Mouse (Mus musculus) induced T-regulatory cell, adult 2 months (primary cell): ENCODE results near the gene Fbxo46.

Source experiments
- DNase-seq: peaks from one replicate; pipeline ENCODE4 v3.0.0-alpha.2; 2012; ENCODE audit warnings: low read depth

Gene Fbxo46

DNA sequence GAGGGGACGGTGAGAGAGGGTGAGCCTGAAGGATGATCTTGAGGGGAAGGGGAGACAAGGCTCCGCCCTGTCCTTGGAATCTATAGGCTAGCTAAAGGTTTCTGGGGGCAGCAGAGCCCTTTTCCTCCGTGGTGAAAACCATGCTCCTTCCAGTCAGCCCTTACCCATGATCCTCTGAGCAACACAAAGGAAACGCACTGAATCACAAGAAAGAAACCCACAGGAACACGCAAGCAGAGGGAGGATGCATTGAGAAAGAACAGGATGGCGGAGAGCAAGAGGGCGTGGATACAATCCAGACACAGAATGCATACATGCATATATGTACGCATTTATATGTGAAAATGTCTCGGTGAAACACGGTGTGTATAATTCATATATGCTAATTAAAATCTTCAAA lies 49.8 kb downstream of the Fbxo46 start:
- no peak for DNase-seq

DNA sequence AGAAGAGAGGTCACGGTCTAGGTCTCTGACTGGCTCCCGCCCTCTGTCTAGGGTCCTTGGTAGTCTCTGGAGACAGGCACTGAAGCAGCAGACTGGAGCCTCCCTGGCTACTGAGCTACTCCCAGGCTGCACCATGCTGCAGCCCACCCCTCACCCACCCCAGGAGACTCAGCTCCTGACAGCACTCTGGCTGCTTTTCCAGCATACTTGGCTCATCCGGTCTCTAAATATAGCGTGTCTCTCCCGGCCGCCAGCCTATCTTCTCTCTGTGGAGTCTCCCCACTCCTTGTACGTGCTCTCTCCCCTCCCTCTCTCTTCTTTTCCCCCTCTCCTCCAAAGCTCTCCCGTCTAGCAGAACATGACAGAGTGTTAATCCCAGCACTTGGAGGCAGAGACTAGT lies 50.5 kb downstream of the Fbxo46 start:
- no peak for DNase-seq

DNA sequence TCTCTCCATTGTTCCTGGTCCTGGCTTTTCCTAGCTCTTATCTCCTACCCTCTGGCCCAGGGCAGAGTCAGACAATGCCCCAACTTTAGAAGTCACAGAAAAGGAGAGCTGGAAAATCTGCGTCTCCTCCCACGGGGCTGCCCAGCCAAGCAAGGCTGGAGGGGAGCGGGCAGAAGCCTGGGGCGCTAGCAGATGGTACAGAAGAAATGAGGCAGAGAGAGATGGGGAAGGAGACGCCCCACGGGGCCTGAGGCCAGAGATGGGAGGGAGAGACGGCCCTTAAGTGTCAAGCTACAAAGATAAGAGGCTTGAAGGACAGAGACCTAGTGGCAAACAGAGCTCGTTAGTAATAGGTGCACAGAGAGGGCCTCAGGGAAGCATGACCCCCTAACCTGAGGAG lies 52.2 kb downstream of the Fbxo46 start:
- no peak for DNase-seq

DNA sequence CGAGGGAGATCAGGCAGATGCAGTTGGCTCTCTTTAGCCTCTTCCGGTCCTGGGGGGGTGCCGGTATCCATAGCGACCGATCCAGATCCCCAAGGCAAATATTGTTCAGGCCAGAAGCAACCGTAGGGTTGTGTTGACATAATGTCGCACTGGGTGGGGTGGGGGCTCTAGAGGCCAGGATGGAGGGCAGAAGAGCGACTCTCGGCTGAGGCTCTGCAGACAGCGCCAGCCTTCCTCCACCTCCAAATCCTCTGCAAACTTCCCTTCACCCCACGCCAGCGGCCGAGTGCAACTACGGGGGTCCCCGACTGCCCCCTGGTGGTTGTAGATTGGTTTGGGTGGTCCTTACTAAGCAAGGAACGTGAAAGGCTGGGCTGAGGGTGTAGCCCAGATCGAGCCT lies 53.2 kb downstream of the Fbxo46 start:
- DNase-seq: peak; percentile 75

DNA sequence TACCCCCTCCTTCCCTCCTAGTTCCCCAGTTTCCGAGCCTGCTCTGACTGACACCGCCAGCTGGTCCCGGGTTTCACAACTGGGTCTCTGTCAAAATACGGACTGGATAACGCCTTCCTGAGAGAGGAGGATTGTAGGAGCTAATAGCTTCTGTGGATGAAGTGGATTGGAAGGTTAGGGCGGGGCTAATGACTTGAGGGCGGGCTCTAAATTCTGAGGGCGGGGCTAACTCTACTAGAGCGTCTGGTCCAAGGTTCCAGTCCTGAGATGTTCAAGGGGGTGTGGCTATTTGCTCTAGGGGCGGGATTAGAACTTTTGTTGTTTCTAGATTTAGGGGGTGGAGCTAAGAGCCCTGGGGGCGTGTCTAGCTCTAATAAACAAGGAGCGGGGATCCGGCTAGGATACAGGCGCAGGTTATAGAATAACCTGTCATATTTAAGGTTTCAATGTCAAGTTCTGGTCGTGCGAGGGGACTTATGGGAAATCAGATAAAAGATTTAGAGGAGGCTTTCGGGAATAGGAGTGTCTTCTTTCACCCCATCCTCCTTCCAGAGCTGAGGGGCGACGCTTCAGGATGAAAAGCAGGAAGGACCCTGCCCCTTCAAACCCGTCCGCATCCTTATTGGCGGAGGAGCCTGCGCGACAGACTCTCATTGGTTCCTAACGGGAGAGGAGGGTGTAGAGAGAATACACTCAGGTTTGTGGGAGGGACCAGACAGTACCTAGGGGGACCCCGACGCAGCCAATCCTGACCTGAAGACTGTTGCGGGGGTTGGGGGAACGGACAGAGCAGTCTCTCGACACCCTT lies 56.3 kb downstream of the Fbxo46 start, which contains the start of gene Eml2:
Gene Eml2 (plus strand): TSS at position 714 of the 808 bp plus-strand sequence.
- DNase-seq: peak; percentile 73

DNA sequence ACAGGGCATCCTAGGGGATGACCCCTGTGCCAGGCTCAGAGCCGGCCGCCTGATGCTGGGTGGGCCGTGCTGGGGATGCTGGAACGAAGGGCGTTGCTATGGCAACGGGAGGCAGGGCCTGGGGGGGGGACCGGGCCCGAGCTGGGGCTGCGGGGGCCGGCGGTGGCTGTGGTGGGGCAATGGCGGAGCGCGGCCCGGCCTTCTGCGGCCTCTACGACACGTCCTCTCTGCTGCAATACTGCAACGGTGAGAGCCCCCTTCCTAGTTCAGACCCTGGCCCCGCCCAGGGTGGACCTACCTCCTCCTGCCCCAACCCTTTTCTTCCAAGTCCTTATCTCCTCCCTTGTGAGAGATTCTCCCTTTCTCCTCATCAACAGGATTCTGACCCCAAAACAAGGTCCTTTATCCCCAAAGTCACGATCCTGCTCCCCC lies 56.9 kb downstream of the Fbxo46 start:
- DNase-seq: no peak

DNA sequence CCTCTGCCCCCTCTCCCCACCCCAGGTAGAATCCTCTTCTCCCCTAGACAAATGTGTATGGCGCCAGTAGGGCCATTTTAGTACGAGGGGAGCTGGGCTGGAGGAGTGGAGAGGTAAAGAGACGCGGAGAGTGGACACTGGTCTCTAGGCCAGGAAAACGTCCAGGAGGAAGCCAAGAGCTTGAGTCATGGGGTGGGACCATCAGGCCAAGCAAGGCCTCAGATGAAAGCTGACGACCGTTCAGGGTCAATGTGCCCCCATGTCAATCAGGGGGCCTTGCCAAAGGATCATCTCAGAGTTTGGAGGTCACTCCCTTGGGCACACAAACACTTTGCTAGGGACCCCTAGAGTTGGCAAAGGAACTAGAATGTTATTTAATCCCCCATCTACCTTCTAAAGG lies 57.6 kb downstream of the Fbxo46 start:
- DNase-seq: peak; percentile 5

DNA sequence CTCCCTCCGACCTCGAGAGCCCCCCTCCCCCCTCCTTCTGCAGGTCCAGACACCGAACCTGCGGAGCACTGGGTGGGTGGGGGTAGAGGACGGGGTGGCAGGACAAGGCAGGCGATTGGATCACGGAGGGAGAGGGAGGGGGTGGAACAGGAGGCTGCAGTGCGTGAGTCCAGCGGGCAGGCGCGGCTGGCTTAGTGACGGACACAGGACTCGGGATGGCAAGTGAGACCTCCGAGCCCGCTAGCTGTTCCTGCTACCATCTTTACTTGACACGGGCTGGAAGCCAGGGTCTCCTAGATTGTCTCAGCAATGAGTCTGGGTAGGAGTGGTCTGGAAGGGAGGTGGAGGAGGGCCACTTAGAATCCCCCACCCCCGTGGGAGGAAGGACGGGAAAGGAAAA lies 58.4 kb downstream of the Fbxo46 start:
- no peak for DNase-seq

DNA sequence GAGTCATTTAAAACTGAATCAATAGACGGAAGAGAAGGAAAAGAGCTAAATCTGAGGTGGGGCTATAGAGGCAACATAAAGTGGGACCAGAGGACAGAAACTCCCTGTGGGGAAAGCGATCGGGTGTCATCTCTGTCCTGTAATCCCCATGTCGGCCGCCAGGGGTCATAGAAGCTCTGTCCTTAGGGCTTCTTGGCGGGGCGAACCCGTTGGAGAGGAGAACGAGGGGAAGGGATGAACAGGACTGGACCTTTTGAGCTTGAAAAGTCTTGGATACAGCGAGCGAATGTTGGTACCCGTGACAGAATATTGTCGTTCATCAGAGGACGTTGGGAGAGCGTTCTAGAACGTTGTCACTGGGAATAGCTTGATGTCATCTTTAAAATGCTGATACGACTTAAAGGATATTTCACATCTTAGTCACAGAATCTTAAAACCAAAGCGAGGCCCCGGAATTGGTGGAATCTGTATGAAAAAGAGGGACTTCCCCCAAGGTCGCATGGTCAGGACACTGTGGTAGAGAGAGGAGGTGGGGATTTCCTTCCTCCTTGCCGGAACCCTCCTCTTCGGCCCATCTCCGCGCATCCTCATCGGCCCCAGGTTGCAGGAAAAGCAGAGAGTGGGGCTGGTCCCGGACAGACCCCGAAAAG lies 58.9 kb downstream of the Fbxo46 start:
- DNase-seq: peak; percentile 92

DNA sequence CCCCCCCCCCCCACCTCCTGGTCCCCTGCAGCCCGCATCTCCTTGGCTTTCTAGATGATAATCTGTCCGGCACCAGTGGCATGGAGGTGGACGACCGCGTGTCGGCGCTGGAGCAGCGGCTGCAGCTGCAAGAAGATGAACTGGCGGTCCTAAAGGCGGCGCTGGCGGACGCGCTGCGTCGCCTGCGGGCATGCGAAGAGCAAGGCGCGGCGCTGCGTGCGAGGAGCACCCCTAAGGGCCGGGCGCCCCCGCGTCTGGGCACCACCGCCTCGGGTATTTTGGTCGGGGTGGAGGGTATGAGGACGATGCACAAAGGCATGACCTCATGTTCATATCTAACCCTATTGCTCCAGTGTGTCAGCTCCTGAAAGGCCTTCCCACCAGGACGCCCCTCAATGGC lies 59.5 kb downstream of the Fbxo46 start:
- peak; percentile 82 for DNase-seq

DNA sequence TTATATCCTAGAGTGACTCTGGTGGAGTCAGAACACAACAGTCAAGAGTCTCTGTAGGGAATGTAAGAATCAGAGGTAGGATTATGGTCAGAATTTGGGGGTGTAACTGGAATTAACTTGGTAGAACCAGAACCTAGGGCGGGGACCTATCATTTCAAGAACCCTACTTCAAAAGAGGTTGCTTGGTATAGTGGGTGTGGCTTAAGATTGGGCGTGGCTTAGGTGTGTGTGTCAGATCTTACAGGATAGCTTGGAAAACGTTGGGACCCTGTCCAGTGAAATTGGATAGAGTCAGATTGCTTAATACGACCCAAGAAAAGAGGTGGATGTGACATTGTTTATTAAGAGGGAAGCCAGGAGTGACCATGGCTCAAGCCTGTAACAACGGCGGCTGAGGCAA lies 60.3 kb downstream of the Fbxo46 start:
- DNase-seq: peak; percentile 67

DNA sequence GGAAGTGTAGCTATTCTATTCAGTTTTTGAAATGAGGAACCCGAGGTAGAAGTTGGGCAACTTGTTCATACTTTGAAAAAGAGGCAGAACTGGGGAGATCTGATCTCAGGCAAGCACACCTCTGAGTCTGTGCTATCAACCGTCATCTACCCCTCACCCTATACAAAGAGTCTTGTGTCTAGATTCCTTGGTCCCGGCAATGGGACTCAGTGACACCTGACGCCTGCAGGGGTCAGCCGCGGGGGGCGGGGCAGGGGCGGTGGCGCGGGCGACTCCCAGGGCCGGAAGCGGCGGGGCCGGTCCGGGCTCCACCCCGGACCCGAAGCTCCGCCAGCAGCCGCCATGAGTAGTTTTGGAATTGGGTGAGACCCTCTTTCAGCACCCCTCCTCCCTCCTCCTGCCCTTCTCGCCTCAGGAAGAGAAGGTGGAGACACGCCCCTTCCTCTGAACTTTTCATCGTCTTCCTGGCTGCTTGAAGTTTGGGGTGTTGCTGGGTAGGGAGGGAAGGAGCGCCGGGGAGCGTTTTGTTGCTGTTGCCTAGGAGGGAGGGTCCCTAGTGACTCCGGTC lies 61.3 kb downstream of the Fbxo46 start:
- peak; percentile 72 for DNase-seq

DNA sequence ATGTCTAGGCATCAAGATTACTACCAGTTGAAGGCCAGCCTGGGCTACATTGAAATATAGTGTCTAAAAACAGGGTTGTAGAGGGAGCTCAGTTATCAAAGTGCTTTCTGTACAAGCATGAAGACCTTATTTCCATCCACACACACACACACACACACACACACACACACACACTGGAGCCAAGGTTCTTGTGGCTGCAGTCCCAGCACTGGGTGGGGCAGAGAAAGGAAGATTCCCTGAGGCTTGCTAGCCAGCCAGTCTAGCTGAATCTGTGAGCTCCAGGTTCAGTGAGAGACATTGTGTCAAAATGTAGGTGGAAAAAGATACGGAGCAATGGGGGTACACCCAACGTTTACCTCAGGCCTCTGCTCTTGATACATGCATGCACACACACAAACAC lies 64.6 kb downstream of the Fbxo46 start:
- DNase-seq: no peak

DNA sequence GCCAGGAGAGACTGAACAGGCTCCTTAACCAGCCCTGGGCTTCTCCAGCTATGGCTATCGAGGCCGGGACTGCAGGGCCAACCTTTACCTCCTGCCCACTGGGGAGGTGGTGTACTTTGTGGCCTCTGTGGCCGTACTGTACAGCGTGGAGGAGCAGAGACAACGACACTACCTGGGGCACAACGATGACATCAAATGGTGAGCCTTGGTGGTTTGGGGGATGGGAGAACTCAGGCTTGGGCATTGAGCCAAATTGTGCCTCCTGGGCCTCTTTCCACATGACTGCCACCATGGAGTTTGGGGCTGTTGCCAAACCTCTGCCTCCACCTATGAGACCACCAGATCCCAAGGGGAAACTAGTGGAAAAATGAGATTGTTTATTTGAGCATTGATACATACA lies 65.1 kb downstream of the Fbxo46 start:
- DNase-seq: no peak
